Mouse (Mus musculus): ENCODE measurements around the gene St3gal2.

GRCm38 (mm10) chr8:110901056-110901455, 18.7 kb upstream of the St3gal2 start:
- TF ChIP-seq POLR2A (IDR thresholded peaks at IDR 0.05; ENCODE audit: insufficient read length, low read depth) (no peak), SRF (IDR thresholded peaks at IDR 0.05; ENCODE audit: control insufficient read depth, insufficient read length, low read depth) (no peak), POLR2AphosphoS2 (IDR thresholded peaks at IDR 0.05; ENCODE audit: insufficient read length, low read depth) (no peak), MYOG (IDR thresholded peaks at IDR 0.05; ENCODE audit: control insufficient read depth in 1 of 3, insufficient read depth in 1 of 3, insufficient read length in 2 of 3, low read depth in 2 of 3) (no peak), E2F4 (IDR thresholded peaks at IDR 0.05; ENCODE audit: insufficient read depth) (no peak), USF1 (IDR thresholded peaks at IDR 0.05; ENCODE audit: low read depth) (no peak), CEBPB (IDR thresholded peaks at IDR 0.05; ENCODE audit: insufficient read depth, poor library complexity, severe bottlenecking) (no peak), REST (IDR thresholded peaks at IDR 0.05; ENCODE audit: insufficient read depth, insufficient read length) (no peak), MYOD1 (IDR thresholded peaks at IDR 0.05; ENCODE audit: control insufficient read depth in 1 of 3, insufficient read length in 2 of 3, low read depth in 2 of 3) (no peak), MAX (IDR thresholded peaks at IDR 0.05; ENCODE audit: low read depth) (no peak), TCF12 (IDR thresholded peaks at IDR 0.05; ENCODE audit: insufficient read depth, poor library complexity, severe bottlenecking) (no peak), TCF3 (IDR thresholded peaks at IDR 0.05; ENCODE audit: insufficient read length, low read depth) (no peak)

Measured in myocyte (in vitro differentiated cells).